Mouse (Mus musculus): ENCODE data around the gene Iqschfp.

The Iqschfp gene

GRCm38 (mm10) chr3:68203934-68204467, 312.0 kb downstream of the Iqschfp start:
- no peak for DNase-seq (ENCODE audit: low spot score)

- DNase-seq (ENCODE audit: low spot score), result no peak
These were observed 318.4 kb downstream of the Iqschfp start for GRCm38 (mm10) chr3:68210422-68210821.

GRCm38 (mm10) chr3:68221452-68221851, 329.4 kb downstream of the Iqschfp start:
- no peak for DNase-seq (ENCODE audit: low spot score)

GRCm38 (mm10) chr3:68239887-68240286, 347.9 kb downstream of the Iqschfp start:
- DNase-seq (ENCODE audit: low spot score), result no peak

DNA sequence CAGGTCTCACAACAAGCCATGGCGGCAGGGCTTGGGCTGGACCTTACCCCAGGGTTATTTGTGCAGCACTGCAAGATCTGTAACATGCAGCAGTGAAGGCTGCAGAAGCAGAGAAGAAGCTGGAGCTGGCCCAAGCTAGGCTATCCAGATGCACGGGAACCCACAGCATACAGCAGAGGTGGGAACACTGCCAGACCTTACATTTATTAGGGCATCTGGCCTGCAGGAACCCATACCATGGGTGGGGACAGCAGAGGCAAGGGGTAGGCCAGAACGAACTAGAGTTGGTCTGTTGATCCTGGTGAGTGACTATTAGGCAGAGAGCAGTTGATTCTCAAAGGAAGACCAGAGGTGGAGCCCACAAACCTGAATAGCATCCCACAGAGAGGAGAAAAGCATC, 351.2 kb downstream of the Iqschfp start:
- no peak for DNase-seq (ENCODE audit: low spot score)

DNA sequence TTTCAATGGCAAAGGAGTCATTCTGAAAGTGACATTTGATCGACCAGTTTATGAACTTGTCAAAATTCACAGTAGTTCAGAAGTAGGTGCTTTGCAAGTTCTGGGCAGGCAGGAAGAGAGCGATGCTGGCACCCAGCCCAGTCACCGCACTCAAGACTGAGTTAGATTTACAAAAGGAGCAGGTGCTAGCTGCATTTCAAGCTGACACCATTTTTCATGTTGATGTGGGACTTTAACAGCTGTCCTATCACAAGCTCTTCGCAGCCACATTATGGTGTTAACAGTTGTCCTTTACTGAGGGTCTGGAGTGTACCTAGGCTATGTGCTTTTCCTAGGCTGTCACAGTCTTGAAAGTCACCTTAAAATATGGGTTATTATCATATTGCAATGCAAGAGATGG, 354.1 kb downstream of the Iqschfp start:
- DNase-seq (ENCODE audit: low spot score), result no peak

GRCm38 (mm10) chr3:68250589-68250988, 358.6 kb downstream of the Iqschfp start:
- DNase-seq (ENCODE audit: low spot score), result no peak

GRCm38 (mm10) chr3:68252335-68252734, 360.3 kb downstream of the Iqschfp start:
- DNase-seq (ENCODE audit: low spot score), result no peak

DNA sequence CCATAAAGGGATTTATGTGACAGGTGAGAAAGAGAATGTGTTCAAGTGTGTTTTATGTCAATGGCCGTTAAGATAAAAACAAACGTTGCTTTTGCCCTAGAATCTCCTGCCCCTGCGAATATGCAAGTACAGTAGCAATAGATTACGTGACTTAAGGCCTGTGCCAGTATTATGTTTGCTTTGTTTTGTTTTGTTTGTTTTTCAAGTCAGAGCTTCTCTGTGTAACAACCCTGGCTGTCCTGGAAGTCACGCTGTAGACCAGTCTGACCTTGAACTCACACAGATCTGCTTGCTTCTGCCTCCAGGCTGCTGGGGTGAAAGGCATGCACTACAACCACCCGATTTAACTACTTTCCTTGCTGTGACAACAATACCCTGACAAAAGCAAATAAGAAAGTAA, 370.3 kb downstream of the Iqschfp start:
- DNase-seq (ENCODE audit: low spot score), result no peak

DNA sequence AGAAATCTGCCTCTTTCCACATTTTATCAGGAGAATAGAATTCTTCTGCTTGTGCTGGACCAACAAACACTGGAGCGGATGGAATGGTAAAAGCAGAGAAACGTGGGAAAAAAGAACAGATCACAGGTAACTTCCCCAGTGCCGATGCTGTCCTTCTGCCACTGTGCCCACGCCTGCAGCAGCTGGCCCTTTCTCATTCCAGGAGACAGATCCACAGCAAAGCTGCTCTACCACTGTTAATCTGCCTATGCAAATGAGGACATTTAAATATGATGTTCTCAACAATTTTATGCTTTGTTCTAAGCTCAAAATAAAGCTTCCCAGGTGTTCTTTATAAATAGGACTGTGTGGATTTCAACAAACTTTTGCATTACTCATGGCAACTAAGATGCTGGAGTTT, 375.9 kb downstream of the Iqschfp start:
- DNase-seq (ENCODE audit: low spot score), result no peak

DNA sequence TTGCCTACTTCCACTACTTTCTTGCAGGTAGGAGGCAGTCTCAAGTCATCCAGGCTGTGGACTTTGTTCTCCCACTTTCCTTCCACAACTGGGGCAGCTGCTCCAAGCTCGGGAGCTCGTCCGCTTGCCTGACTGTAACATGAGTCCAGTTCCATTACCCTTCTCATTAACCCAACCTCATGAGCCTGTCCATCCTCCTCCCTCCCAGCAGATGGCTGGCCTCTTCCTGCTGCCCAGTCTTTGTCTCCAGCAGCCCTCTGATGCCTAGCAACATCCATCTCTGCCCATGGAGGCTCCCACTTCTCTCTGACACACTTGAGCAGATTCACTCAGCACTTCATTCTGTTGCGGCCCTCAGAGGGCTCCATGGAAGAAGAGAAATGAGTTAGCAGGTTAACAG, 377.2 kb downstream of the Iqschfp start:
- DNase-seq (ENCODE audit: low spot score), result no peak

DNA sequence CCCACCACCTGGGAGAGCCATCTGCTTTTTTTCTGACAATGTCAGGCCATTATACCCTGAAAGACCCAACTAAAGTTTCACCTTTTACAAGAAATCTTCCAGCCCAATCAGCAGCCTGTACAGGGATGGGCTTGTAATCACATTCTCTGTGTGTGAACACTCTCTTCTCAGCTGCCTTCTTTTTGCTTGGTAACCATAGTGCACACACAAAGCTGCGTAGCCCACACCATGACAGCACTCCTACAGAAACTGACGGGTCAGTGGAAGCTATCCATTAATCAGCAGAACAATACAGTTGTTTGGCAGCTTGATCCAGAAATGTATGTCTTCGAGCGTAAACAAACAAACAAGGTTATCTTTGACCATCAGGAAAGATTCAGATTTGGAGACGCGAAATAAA, 378.2 kb downstream of the Iqschfp start:
- no peak for DNase-seq (ENCODE audit: low spot score)

DNA sequence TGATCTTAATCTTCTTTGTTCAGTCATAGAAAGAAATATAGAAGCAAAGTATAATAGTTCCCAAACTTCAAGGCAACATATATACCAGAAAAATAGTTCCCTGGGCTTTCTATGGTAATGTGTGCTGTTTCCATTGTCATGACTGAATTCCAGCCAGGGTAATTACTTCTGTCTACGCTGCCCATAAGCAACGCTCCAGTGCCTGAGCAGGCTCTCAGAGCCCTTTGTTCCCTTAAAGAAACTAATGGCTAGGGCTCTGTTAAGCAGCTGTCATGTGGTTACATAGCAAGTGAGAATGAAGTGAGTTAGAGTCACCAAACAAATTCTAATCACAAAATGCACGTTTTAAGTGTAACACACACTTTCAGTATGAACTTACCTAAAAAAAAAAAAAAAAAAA, 379.4 kb downstream of the Iqschfp start:
- no peak for DNase-seq (ENCODE audit: low spot score)

DNA sequence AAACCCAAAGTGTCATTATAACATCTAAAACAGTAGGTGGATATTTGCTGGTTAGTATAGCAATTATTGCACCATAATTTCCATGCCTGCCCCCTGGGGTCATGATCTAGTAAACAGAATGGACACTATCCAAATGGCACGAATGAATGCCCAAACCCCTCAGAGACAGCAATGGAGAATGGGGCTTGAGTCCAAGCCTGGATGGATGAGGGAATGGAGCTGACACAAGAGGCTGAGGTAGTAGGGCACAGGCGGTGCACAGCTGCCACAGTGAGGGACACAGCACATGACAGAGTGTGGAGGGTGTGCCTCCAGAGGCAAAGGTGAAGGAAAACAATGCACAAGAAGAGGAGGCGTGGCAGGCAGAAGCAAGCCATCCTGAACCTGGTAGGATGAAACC, 379.8 kb downstream of the Iqschfp start:
- no peak for DNase-seq (ENCODE audit: low spot score)

DNA sequence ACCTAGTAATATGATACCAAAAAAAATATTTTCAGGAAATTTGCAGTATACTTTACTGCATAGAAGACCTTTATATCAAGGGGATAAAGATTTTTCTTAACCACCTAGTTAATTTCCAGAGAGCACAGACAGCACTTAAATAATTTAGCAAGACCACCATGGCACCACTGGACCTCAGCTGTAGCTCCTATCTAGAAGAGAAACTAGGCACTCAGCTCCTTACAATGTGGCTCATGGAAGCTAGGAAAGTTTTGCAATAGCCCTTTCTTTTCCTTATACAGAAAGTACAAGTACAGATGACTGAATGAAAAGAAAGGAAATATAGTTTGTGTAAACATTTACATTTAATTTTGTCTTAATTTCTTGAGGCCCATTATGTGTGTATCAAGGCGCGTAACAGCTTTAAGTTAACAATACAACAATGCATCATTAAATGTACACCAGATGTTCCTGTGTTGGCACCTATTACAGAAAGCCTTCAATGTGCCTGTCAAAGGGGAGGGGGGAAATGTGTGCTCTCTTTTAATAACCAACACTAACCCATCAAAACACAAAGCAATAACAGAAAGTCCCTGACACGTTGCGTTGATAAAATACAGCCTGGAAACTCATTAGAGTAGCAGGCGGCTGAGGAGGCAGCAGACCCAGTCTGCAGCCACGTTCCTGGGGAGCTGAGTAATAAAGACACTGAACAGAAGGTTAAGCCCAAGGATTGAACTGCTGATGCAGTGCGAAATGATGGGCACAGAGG, 391.0 kb downstream of the Iqschfp start:
- DNase-seq (ENCODE audit: low spot score), result no peak

DNA sequence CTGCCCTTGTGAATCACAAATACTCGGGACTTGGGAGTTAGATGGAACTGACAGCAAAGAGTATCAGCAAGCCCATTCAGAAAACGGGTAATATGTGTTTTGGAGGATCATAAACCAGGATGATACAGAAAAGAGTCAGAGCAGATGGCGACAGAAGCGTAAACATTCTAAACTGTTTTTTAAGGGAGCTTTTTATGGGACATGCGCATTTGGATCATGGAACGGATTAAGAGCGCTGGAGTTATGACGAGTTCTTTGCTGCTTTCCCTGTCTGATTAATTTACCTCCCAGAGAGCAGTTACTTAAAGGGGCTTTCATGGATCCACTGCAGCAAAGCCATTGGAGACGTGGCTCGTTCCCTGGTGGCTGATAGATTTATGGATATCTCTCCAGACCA, 391.6 kb downstream of the Iqschfp start:
- no peak for DNase-seq (ENCODE audit: low spot score)

- no peak for DNase-seq (ENCODE audit: low spot score)
These were observed 392.5 kb downstream of the Iqschfp start for GRCm38 (mm10) chr3:68284500-68284899.

GRCm38 (mm10) chr3:68296752-68297151, 404.7 kb downstream of the Iqschfp start:
- DNase-seq (ENCODE audit: low spot score), result no peak

DNA sequence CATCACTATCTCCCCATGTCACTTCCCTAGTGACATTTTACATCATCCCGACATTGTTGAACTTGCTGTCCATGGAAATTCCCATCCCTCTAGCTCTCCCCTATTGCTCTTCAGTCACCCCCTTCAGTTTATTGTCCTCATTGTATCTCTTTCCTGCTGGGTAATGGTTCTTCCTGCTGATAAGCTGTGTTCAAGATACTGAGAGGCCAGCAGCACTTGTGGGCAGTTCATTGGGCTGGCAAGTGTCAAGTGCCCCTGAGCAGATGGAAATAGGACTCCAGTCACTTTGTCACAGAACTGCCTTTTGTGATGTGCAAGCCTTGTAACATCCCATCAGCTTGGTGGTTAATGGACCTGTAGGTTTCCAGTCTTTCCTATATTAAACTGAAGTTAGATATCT, 413.6 kb downstream of the Iqschfp start:
- no peak for DNase-seq (ENCODE audit: low spot score)

- no peak for DNase-seq (ENCODE audit: low spot score)
These were observed 414.7 kb downstream of the Iqschfp start for GRCm38 (mm10) chr3:68306726-68307125.

DNA sequence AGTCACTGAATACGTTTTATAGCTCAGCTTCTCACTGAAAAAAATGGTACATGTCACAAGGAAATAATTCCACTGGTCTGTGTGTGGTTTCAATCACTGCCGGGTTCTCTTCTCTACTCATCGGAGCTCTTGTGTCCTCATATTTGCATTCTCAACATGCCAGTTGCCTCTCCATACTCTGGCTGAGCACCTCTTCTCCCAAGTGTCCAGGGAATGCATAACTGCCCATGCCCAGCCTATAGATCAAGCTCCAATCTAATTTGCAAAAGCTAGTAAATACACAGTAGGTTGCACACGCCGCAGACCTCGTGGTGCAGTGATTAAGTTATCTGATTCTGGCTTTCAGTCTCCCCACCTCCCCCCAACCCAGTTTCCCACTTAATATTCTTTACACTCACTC, 433.5 kb downstream of the Iqschfp start:
- DNase-seq (ENCODE audit: low spot score), result no peak

DNA sequence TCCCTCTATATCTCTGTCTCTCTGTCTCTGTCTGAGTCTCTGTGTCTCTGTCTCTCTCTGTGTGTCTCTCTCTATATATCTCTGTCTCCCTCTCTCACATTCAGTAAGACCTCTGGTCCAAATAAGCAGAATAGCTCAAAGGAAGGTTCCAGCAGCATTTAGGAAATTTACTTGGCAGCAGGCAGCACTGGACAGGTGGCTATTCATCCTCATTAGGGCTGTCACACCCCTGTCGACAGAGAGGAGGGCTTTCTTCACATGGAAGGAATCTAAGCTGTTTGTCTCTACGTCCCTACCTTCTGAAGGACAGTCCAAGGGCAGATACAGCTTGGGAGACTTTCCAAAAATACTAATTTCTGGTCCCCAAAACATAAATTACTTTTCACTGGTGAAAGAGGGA, 440.5 kb downstream of the Iqschfp start:
- DNase-seq (ENCODE audit: low spot score), result no peak

DNA sequence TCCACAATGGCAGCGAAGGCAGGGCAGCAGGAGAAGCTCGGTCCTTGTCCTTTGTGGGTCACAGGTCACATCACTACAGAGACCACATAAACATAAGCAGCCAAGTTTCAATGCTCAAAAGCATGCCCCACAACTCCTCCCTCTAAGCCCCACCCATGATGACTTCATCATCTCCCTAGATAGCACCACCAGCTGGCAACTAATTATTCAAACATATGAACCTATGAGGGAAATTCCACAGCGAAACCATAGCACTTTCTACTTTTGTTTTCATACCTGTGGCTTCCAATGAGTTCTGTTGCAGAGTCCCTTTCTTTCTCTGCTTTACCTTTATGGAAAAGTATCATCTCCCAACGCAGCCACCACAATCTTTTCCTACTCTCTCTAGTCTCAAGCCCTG, 443.5 kb downstream of the Iqschfp start:
- DNase-seq (ENCODE audit: low spot score), result no peak

DNA sequence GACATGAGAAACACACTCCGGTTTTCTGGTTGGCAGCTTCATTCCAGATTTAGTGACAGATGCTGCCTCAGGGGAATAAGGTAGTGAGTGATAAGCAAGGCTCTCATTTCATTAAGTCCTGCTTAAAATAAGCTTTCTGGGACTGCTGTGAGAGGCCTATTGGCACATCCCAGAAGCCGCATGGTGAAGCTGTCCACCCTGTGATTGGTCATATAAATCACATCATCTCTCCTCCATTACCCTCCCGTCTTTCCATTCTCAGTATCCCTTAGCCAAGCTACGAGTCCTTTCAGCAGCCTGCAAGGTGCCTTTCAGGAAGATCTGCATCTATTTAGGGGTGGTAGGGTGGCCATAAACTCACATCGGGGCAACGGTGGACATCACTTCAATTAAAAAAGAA, 458.6 kb downstream of the Iqschfp start:
- no peak for DNase-seq (ENCODE audit: low spot score)

Measured in ovary, postnatal 36 days (tissue).